Mouse (Mus musculus): Measurements from ENCODE around the gene M1ap. TPM values are rescaled to one million over a fixed set of nuclear protein-coding genes. Genes with fewer than 3 reads are reported as not detected.

The M1ap gene
- total and polyA plus RNA-seq, 3 experiments, result 6.2 to 6.3 TPM; not detected in 1

- H3K27me3 ChIP-seq (ENCODE audit: control insufficient read depth in 1 of 2, insufficient read depth in 2 of 2, low read length in 2 of 2), result no peaks in the 10 kb centered on the region
- no peak overlapping the region for H3K4me3 ChIP-seq (ENCODE audit: control insufficient read depth in 1 of 2, insufficient read depth in 1 of 2, low read depth in 2 of 2, low read length in 2 of 2)
- no peak for DNase-seq (ENCODE audit: low read depth, low spot score)
- peaks cover 0 to 28% of the 10 kb centered on the region in 2 experiments; a peak in 2 of 4 replicates for H3K36me3 ChIP-seq (ENCODE audit: control insufficient read depth in 1 of 2, insufficient read depth in 2 of 2, low read length in 2 of 2)
- H3K27ac ChIP-seq (ENCODE audit: control insufficient read depth, low read depth, low read length), result no peak overlapping the region
- no peak overlapping the region for H3K9ac ChIP-seq (ENCODE audit: control insufficient read depth, low read depth, low read length, poor library complexity, severe bottlenecking)
- H3K9me3 ChIP-seq (replicated peaks; ENCODE audit: insufficient read depth, low read length), result no peaks in the 10 kb centered on the region
- TF ChIP-seq MXI1 (IDR thresholded peaks at IDR 0.05; ENCODE audit: low read depth, low read length) (no peak), ZMIZ1 (IDR thresholded peaks at IDR 0.05; ENCODE audit: low read depth, low read length) (no peak), SIN3A (IDR thresholded peaks at IDR 0.05; ENCODE audit: low read length) (no peak), E2F4 (IDR thresholded peaks at IDR 0.05; ENCODE audit: borderline replicate concordance, low read depth, low read length) (no peak), TCF12 (IDR thresholded peaks at IDR 0.05; ENCODE audit: low read depth, low read length) (no peak), ZC3H11A (IDR thresholded peaks at IDR 0.05; ENCODE audit: low read depth, low read length) (no peak), ETS1 (IDR thresholded peaks at IDR 0.05; ENCODE audit: low read depth, low read length) (no peak), CHD1 (IDR thresholded peaks at IDR 0.05; ENCODE audit: low read depth, low read length) (no peak), BHLHE40 (IDR thresholded peaks at IDR 0.05; ENCODE audit: borderline replicate concordance, low read depth, low read length) (no peak), RCOR1 (IDR thresholded peaks at IDR 0.05; ENCODE audit: low read depth, low read length) (no peak), ELF1 (IDR thresholded peaks at IDR 0.05; ENCODE audit: low read depth, low read length) (no peak), RAD21 (IDR thresholded peaks at IDR 0.05; ENCODE audit: low read depth, low read length) (no peak), UBTF (IDR thresholded peaks at IDR 0.05; ENCODE audit: borderline replicate concordance, insufficient read depth, low read depth, low read length) (no peak), TAL1 (IDR thresholded peaks at IDR 0.05; ENCODE audit: low read length) (no peak), ZNF384 (IDR thresholded peaks at IDR 0.05; ENCODE audit: low read depth, low read length) (no peak), ZKSCAN1 (IDR thresholded peaks at IDR 0.05; ENCODE audit: low read depth, low read length) (no peak), SMC3 (IDR thresholded peaks at IDR 0.05; ENCODE audit: low read depth, low read length) (no peak)
- H3K4me1 ChIP-seq (ENCODE audit: control insufficient read depth in 1 of 2, insufficient read depth in 2 of 2, low read length in 2 of 2), result peaks cover 17 to 23% of the 10 kb centered on the region in 2 experiments
- no peaks in the 10 kb centered on the region for H3K79me2 ChIP-seq (ENCODE audit: control insufficient read depth, insufficient read depth, low read length, poor library complexity)
These were observed 78.5 kb downstream of the M1ap start for GRCm38 (mm10) chr6:83025221-83025620.

- Histone ChIP-seq H3K9ac (ENCODE audit: control insufficient read depth, low read depth, low read length, poor library complexity, severe bottlenecking) (no peak overlapping the region), H3K36me3 (ENCODE audit: control insufficient read depth in 1 of 2, insufficient read depth in 2 of 2, low read length in 2 of 2) (peaks cover 0 to 10% of the 10 kb centered on the region in 2 experiments; a peak in 2 of 4 replicates), H3K27ac (ENCODE audit: control insufficient read depth, low read depth, low read length) (no peak overlapping the region), H3K27me3 (ENCODE audit: control insufficient read depth in 1 of 2, insufficient read depth in 2 of 2, low read length in 2 of 2) (no peaks in the 10 kb centered on the region), H3K79me2 (ENCODE audit: control insufficient read depth, insufficient read depth, low read length, poor library complexity) (peaks cover 1% of the 10 kb centered on the region; the same call in 1 of the 2 replicates), H3K4me3 (ENCODE audit: control insufficient read depth in 1 of 2, insufficient read depth in 1 of 2, low read depth in 2 of 2, low read length in 2 of 2) (no peak overlapping the region), H3K9me3 (replicated peaks; ENCODE audit: insufficient read depth, low read length) (no peaks in the 10 kb centered on the region), H3K4me1 (ENCODE audit: control insufficient read depth in 1 of 2, insufficient read depth in 2 of 2, low read length in 2 of 2) (peaks cover 8 to 10% of the 10 kb centered on the region in 2 experiments)
- TF ChIP-seq MYC (IDR thresholded peaks at IDR 0.05; ENCODE audit: low read depth, low read length) (no peak), BHLHE40 (IDR thresholded peaks at IDR 0.05; ENCODE audit: borderline replicate concordance, low read depth, low read length) (no peak), ZC3H11A (IDR thresholded peaks at IDR 0.05; ENCODE audit: low read depth, low read length) (no peak), RAD21 (IDR thresholded peaks at IDR 0.05; ENCODE audit: low read depth, low read length) (no peak), KAT2A (conservative IDR thresholded peaks at IDR 0.05; ENCODE audit: low read depth, low read length) (no peak), ZKSCAN1 (IDR thresholded peaks at IDR 0.05; ENCODE audit: low read depth, low read length) (peak; percentile 92), POLR2A (IDR thresholded peaks at IDR 0.05; ENCODE audit: control insufficient read depth in 1 of 2, insufficient read depth in 1 of 2, low read depth in 1 of 2, low read length in 2 of 2, poor library complexity in 1 of 2) (no peak)
- no peak for DNase-seq (ENCODE audit: low read depth, low spot score)
These were observed 80.6 kb downstream of the M1ap start for GRCm38 (mm10) chr6:83027293-83027692.

All from MEL (cell line).